Mouse (Mus musculus): ENCODE results near the gene Krtap4-6.

DNA sequence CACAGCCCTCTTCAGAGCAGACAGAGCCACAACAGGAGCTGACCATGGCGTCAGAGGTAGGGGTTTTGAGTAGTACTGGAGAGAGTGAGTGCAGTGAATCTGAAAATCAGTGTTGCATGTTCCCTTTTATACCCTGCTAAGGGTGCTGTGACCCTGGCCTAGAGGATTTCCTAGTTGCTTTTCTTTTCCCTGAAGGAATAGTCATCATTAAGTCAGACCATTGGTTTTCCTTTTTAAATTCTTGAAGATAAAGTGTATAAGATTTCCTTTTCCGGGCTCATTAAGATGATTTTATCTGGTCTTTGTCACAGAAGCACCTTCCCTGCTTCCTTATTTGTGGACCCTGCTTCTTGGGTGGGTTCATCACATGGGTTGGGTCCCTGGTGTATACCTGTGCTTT, 15.6 kb downstream of the Krtap4-6 start, which contains the start of gene Gm11555:
- TF ChIP-seq GATA1 (IDR thresholded peaks at IDR 0.05; ENCODE audit: low read length), result no peak
- no peak for TF ChIP-seq TAL1 (IDR thresholded peaks at IDR 0.05; ENCODE audit: low read length)

Data from erythroblast, embryonic 14.5 days (primary cell).